Mouse (Mus musculus): ENCODE measurements at regions not wholly inside any gene's neighbourhood (a gene's known extent, or its start where the extent isn't known, plus 50 kb on each side); places are given as distances from the start of the nearest gene placed in this dataset.

- no peak for DNase-seq
Observed at GRCm38 (mm10) chr14:120669665-120670064, 191.4 kb downstream of the Rap2a start.

- DNase-seq = no peak
Observed at GRCm38 (mm10) chr14:120675752-120676151, 197.5 kb downstream of the Rap2a start.

DNA sequence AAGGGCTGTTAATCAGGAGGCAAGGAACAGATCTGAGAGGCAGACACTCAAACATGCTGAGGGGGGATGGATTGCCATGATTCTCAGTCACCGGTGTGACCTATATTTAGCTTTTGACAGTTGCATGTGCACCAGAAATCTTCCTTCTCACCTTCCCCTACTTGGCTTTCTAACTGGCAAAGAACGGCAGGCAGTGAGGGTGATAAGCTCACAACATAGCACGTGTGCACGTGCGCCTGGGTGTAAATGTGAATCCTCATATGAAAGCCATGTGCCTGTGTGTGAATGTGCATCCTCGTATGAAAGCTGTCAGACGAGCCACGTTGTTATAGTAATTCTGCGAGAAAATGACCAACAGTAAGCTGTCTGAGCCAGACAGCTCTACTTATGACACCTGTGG, 200.3 kb downstream of the Rap2a start:
- no peak for DNase-seq

GRCm38 (mm10) chr14:120679072-120679471, 200.8 kb downstream of the Rap2a start:
- DNase-seq = no peak

GRCm38 (mm10) chr14:120680272-120680671, 202.0 kb downstream of the Rap2a start:
- peak; percentile 24 to 69 for DNase-seq

DNA sequence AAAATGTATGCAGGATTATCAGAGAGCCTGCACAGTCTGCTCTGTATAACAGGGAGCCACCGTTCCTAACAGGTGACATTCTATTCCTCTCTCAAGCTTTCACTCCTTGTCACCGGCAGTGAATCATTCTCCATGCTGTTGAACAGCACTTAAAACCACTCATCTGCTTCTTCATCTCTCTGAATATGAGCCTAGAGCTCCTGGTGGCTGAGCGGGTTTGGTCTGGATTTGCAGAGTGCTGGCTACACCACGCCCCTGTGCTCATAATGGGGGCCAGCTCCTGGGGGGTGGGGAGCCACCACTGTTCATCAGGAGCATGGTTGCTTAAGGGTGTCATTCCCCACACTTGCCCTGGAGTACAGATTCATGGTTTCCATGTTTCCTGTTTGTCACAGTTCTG, 207.0 kb downstream of the Rap2a start:
- DNase-seq = peak in 1 of 2 experiments; percentile 38

DNA sequence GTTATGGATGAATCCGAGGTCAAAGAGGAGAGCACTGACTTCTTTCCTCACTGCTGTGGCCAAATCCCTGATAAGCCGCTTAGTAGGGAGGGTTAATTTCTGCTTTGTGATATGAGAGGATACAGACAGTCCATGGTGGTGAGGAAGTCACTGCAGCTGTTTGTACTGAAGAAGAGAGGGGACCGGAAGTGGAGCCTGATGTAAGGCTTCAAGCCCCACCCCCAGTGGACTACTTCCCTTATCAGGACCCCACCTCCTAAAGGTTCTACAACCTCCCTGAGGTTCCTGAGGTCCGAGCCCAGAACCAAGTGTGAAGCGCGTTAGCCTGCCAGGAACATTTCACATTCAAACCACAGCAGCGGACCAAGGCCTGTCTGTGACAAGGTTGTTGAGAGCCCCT, 207.6 kb downstream of the Rap2a start:
- peak in 1 of 2 experiments; percentile 33 for DNase-seq

- no peak for DNase-seq
Observed at GRCm38 (mm10) chr14:120686751-120687150, 208.5 kb downstream of the Rap2a start.

DNA sequence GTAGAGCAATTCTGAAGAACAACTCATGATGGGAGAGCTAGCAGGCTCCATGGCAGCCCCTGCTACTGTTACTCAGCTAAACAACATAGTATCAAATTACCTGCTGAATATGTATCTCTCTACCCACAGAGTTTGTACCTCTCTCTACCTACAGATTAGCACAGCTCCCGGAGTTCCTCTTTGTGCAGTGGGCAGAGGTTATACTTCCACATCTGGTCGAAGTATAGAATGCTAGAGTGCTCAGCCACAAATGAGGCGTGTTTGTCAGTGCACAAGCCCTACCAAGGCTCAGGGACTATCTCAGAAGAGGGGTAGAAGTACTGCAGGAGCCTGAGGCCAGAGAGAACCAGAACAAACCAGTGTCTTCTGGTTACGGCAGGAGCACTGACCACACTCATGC, 211.6 kb upstream of the Ipo5 start:
- DNase-seq = no peak

DNA sequence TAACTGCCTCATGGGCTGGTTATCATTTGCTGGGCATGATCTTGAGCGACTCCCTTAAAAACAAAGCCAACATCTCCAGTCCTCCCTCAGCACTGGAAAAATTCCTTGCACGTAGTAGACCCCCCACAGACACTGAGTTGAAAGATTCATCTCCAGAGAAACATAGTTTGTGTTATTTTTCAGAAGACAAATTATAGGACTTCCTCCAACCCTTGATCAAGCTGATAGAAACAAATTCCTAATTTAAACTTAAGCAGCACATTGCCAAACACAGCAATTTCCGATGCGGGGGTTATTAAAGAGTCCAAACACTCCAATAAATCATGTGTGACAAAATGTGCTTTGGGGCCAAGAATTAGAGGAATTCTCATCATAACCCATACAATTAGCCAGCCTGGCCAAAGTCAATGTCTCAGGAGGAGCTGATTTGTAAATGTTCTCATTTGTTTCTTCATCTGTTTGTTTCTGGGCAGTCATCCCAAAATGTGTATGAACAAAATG, 205.7 kb upstream of the Ipo5 start:
- DNase-seq = peak in 1 of 2 experiments; percentile 33

- DNase-seq = no peak
Observed at GRCm38 (mm10) chr14:120710782-120711181, 200.2 kb upstream of the Ipo5 start.

DNA sequence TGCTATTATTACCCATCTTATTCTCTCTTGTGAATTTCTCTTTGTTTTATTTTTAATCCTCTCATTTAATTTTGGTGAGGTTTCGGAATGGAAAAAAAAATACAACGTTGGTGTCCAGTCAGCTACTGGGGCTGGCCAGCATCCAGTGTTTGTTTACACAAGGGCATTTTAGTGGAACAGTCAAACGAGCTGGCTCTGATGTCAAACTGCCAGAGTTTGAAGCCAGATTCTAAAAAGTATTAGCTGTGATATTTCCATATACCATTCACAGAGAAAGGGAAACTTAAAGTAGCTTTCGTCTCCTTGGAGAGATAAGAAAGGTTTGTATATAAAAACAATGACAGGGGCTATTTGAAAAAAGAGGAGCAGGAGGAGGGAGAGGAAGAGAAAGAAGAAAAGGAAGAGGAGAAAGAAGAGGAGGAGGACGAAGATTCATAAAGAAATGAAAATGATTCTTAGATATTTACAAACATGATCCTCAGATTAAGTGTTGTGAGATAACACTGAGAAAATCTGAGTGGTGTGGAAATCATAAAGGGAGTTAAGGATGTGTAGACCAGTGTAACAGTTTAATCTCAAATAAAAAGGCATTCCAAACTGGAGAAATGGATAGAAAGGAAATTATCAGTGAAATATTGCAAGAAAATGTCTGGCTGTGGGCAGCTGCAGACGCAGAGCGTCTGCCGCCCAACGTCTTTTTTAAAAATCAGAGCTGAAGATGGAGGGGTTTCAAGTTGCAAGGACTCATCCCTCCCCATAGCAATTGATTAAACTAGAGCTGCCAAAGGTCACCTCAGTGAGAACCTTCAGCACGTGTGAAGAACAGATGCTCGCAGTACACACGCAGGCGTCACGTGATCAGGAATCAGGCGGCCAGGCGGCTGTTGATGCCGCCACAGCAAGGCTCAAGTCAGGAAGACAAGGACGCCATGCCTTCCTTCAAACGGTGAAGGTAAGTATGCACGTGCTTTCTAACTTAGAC, 190.3 kb upstream of the Ipo5 start:
- peak; percentile 78 to 83 for DNase-seq

DNA sequence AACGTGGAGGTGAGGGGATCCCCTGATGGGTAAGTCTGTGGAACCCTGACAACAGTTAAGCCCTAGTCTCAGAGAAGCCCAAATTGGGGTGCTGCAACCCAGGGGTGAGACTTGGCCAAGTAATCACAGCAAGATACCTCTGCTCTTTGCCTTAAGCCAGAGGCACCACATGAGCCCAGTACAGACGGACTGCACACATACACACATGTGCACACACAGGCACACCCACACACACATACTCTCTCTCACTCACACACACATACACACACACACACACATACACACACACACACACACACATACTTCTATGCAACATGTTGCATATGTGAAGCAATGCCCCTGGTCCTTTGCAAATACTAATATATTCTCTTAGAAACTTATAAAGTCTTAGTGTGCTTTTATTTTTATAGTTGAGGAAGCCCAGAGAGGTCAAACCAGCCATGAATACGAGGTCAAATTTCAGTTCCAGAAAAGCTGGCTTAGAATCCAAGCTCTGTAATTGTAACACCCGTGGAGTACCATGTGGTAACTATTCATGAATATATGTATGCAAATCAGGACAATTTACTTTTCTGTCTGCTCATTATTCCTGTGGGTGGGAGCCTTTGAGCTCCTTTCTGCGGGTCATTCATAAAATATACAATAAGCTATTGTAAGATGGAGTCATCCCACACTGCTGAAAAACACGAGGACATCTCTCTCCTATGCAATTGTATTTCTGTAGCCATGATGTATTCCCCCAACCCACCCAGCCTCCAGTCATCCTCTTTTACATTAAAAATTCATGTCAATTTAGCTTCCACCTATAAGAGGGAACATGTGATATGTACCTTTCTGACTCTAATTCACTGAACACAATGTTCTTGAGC, 189.2 kb upstream of the Ipo5 start:
- DNase-seq = peak in 1 of 2 experiments; percentile 3

- peak; percentile 10 to 53 for DNase-seq
Observed at GRCm38 (mm10) chr14:120722546-120723112, 188.4 kb upstream of the Ipo5 start.

GRCm38 (mm10) chr14:120728107-120728506, 182.9 kb upstream of the Ipo5 start:
- peak in 1 of 2 experiments; percentile 7 for DNase-seq

GRCm38 (mm10) chr14:120730226-120730625, 180.8 kb upstream of the Ipo5 start:
- DNase-seq = no peak

DNA sequence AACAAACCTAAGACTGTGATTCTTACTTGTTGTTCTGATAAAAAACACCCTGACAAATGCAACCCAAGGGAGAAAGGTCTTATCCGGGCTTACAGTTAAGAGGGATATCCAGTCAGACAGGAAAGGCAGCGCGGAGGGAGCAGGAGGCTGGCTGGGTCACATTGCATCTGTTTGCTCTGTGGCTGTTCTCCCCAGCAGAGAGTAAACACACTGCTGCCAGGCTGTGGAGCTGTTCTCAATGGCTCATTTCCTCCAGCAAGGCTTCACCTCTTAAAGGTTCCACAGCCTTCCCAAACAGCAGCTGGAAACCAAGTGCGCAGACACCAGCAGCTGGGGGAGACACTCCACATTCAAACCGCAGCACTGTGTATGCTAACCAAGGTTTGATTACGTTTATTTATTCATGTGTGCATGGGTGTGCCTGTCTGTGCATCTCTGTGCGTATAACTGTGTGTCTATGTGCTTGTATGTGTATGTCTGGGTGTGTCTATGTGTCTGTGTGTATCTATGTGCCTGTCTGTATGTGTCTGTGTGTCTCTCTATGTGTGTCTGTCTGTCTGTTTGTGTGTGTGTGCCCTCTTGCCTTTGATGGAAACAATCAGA, 179.2 kb upstream of the Ipo5 start:
- peak in 1 of 2 experiments; percentile 4 for DNase-seq

- DNase-seq = peak; percentile 6 to 57
Observed at GRCm38 (mm10) chr14:120732400-120733138, 178.5 kb upstream of the Ipo5 start.

DNA sequence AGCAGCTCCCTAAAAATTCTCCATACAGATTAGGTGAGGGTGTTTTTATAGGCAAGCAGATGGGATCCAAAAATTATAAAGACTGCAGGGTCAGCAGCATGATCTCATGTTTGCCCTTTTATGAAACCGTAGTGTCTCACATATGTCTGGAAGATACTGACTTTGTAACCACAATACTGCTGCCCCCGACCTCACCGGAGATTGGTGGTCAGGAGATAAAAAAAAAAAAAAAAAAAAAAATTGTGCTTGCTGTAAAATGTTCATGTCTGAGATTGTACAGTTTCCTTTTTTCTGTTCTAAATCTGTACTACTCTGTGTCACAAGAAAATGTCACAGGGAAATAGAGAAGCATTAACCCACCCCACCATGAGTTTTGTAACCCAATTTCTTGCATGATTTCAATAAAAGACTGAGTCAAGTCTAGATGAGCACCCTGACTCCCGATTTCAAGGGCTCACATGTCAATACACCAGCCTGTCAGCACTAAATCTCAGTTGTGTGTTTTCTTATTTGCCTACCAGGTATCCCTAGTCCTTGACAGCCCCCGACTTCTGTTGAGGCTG, 169.5 kb upstream of the Ipo5 start:
- DNase-seq = no peak

DNA sequence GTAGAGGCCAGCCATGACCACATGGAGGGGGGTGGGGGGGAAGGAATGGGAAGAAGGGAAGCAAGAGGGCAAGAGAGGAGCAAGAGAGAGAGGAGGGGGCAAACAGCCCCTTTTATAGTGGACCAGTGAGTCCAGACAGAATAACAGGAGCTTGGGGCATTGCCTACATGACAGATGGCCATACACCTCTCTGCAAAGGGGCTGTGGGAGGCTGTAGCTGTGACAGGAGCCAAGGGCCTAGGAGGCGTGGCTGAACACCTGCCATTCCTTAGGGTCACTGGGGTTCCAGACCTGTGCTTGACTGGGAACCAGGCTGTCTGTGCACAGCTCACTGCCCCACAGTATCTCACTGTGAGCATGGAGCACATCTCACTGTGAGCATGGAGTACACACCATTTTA, 157.0 kb upstream of the Ipo5 start:
- DNase-seq = no peak

DNA sequence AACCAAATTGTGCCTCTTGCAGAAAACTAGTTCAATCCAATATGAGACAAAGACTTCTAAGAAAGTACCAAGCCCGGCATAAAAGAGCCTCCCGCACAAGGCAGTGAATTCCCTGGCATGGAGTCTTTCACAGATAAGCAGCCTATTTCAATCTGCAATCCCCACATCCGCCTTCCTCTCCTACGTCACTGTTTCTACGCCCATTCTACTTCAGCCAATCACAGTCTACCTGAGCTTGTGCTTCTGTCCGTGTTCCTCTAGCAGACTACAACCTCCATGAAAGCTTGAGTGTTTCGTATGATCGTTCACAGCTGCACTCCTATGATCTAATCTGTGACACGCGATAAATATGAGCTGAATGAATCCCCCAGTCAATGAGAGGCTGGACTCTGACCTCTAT, 155.6 kb upstream of the Ipo5 start:
- peak in 1 of 2 experiments; percentile 13 for DNase-seq

Measured in lung, postnatal 4 days (tissue).